Mouse (Mus musculus): ENCODE measurements around the gene Prl. TPM values are rescaled to one million over a fixed set of nuclear protein-coding genes. Genes with fewer than 3 reads are reported as not detected.

Prl gene
- polyA plus RNA-seq, 1 experiment, result not detected

Other genes with a start within 250 kb of the Prl start
- gene Prl3d1, start 36.6 kb downstream of the Prl start, polyA plus RNA-seq (2012; ENCODE audit: insufficient read depth, low replicate concordance), result not detected in 2 replicates
- not detected in 2 replicates for gene Prl3d2, start 64.1 kb downstream of the Prl start, polyA plus RNA-seq (2012; ENCODE audit: insufficient read depth, low replicate concordance)
- gene Prl3d3, start 99.2 kb downstream of the Prl start, polyA plus RNA-seq (2012; ENCODE audit: insufficient read depth, low replicate concordance), result not detected in 2 replicates
- gene Prl3c1, start 139.1 kb downstream of the Prl start, polyA plus RNA-seq (2012; ENCODE audit: insufficient read depth, low replicate concordance), result not detected in 2 replicates
- not detected in 2 replicates for gene Prl3b1, start 184.3 kb downstream of the Prl start, polyA plus RNA-seq (2012; ENCODE audit: insufficient read depth, low replicate concordance)
- not detected in 2 replicates for gene Prl3a1, start 201.9 kb downstream of the Prl start, polyA plus RNA-seq (2012; ENCODE audit: insufficient read depth, low replicate concordance)

Measured in megakaryocyte, embryonic 14.5 days (primary cell).